Mouse (Mus musculus): ENCODE measurements around the gene Kbtbd2. TPM values are rescaled to one million over a fixed set of nuclear protein-coding genes. Genes with fewer than 3 reads are reported as not detected.

Kbtbd2 gene
- polyA plus RNA-seq, 2 experiments: 17.6 to 25.1 TPM

DNA sequence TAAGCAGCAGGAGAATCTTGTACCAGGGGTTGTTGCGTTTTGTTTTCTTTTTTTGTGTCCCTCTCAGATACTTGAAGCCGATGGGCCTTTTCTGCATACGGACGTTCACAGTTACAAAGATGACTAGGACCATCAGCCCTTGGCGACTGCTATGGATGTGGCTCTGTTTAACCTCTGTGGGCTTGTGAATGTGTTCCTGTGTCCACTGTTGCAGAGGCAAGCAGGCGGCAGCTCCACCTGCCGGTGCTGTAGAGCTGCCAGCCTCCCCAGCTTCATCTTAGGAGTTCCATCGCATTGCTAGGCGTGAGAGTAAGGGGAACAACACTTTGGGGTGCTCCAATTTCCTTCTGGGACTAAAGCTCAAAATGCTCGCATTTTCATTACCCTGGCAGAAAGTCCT lies 37.9 kb upstream of the Kbtbd2 start:
- Histone ChIP-seq H3K27me3 (ENCODE audit: control insufficient read depth, insufficient read depth, low read length) (no peaks in the 10 kb centered on the region), H3K9ac (ENCODE audit: low read depth, low read length, severe bottlenecking) (no peak overlapping the region), H3K9me3 (ENCODE audit: control insufficient read depth, low read length) (no peaks in the 10 kb centered on the region), H3K4me1 (ENCODE audit: control insufficient read depth, insufficient read depth, low read length) (peaks cover 12% of the 10 kb centered on the region; the same call in 1 of the 2 replicates), H3K27ac (replicated peaks; ENCODE audit: low read depth, low read length) (no peak overlapping the region), H3K4me3 (replicated peaks; ENCODE audit: low read length) (no peak overlapping the region), H3K4me2 (replicated peaks; ENCODE audit: low read depth, low read length, severe bottlenecking) (no peak overlapping the region), H3K36me3 (ENCODE audit: control insufficient read depth, insufficient read depth, low read length) (peaks cover 30% of the 10 kb centered on the region)
- WGBS: 85% methylated on average over 10 of the region's 10 CpGs
- no peak for TF ChIP-seq POLR2A (IDR thresholded peaks at IDR 0.05; ENCODE audit: borderline replicate concordance, extremely low read depth, insufficient read depth, insufficient read length)
- ATAC-seq (ENCODE audit: low FRiP score, low read depth) (no peak), DNase-seq (ENCODE audit: low spot score) (no peak)

DNA sequence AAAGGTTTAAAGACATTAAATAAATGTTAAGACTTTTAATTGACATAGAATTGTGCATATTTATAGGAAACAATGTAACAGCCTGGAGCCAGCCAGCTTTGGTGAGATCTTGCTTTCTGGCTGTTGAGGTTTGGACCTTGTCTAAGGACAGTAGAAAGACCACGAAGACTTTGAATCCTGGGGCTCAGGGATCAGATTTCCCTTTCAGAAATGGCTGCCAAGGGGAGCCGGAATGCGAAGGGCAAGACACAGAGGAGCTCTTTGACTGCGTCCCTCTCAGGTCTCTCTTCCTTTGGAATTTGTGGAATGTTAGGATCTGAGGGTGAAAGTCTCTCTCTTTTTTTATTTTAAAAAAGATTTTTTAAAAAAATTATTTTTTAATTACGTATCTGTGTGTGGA lies 37.2 kb upstream of the Kbtbd2 start:
- Histone ChIP-seq H3K9ac (ENCODE audit: low read depth, low read length, severe bottlenecking) (no peak overlapping the region), H3K9me3 (ENCODE audit: control insufficient read depth, low read length) (no peaks in the 10 kb centered on the region), H3K4me2 (replicated peaks; ENCODE audit: low read depth, low read length, severe bottlenecking) (no peak overlapping the region), H3K36me3 (ENCODE audit: control insufficient read depth, insufficient read depth, low read length) (peaks cover 26% of the 10 kb centered on the region), H3K4me1 (ENCODE audit: control insufficient read depth, insufficient read depth, low read length) (peaks cover 12% of the 10 kb centered on the region; the same call in 1 of the 2 replicates), H3K27ac (replicated peaks; ENCODE audit: low read depth, low read length) (no peak overlapping the region), H3K4me3 (replicated peaks; ENCODE audit: low read length) (no peak overlapping the region), H3K27me3 (ENCODE audit: control insufficient read depth, insufficient read depth, low read length) (no peaks in the 10 kb centered on the region)
- ATAC-seq (ENCODE audit: low FRiP score, low read depth) (no peak), DNase-seq (ENCODE audit: low spot score) (no peak)
- 57% methylated on average over 5 of the region's 5 CpGs for WGBS
- no peak for TF ChIP-seq POLR2A (IDR thresholded peaks at IDR 0.05; ENCODE audit: borderline replicate concordance, extremely low read depth, insufficient read depth, insufficient read length)

DNA sequence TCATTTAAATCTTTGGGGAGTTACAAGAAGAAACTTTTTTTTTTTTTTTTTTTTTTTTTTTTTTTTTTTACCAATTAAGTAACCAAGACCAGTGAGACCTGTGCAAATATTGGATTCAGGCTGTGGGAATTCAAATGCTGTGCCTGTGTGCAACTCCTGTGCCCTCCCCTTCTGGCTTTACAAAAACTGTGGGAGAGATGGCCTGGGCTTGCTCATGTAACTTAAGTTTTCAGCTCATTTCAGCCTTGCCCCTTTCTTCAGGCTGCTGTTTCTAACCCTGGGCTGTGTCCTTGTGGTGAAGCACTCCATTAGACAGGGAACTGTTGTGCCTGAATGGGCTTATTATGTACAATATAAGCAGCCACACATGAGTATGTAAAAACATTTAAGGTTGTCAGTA lies 35.2 kb upstream of the Kbtbd2 start:
- H3K27ac ChIP-seq (replicated peaks; ENCODE audit: low read depth, low read length): no peak overlapping the region
- 0 out of 2 replicates have a peak, but pooled peaks have one; percentile 2 for ATAC-seq (ENCODE audit: low FRiP score, low read depth)

DNA sequence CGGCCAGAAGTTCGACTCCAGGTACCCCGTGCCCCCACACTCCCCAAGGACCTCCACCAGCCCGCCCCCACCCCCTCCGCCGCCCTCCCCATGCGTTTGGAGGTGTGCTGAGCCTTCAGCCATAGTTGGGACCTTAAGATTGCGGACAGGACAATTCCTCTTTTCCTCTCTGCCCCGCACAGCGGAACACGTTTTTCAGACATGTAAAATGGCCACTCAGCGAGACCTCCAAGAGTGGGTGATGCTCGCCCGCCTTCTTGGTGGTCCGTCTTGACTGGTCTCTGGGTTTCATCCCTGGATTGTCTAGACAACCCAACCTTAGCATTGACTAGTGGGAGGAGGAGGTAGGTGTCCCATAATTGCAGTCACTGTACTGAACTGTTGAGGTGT lies 34.8 kb upstream of the Kbtbd2 start:
- Histone ChIP-seq H3K9me3 (ENCODE audit: control insufficient read depth, low read length) (no peaks in the 10 kb centered on the region), H3K4me2 (replicated peaks; ENCODE audit: low read depth, low read length, severe bottlenecking) (peak overlapping the region; percentile 68), H3K36me3 (ENCODE audit: control insufficient read depth, insufficient read depth, low read length) (peaks cover 15% of the 10 kb centered on the region), H3K9ac (ENCODE audit: low read depth, low read length, severe bottlenecking) (peak overlapping the region; percentile 93), H3K4me1 (ENCODE audit: control insufficient read depth, insufficient read depth, low read length) (peaks cover 12% of the 10 kb centered on the region; the same call in 1 of the 2 replicates), H3K27ac (replicated peaks; ENCODE audit: low read depth, low read length) (peak overlapping the region; percentile 88), H3K4me3 (replicated peaks; ENCODE audit: low read length) (peak overlapping the region; percentile 80), H3K27me3 (ENCODE audit: control insufficient read depth, insufficient read depth, low read length) (no peaks in the 10 kb centered on the region)
- DNase-seq (ENCODE audit: low spot score): peak; percentile 30
- no peak for TF ChIP-seq POLR2A (IDR thresholded peaks at IDR 0.05; ENCODE audit: borderline replicate concordance, extremely low read depth, insufficient read depth, insufficient read length)
- WGBS: 2% methylated on average over 15 of the region's 15 CpGs
- ATAC-seq (ENCODE audit: low FRiP score, low read depth): no peak; the same call in none of the 2 replicates

More for the DNA sequence above, 35.2 kb upstream of the Kbtbd2 start:
- no peak for TF ChIP-seq POLR2A (IDR thresholded peaks at IDR 0.05; ENCODE audit: borderline replicate concordance, extremely low read depth, insufficient read depth, insufficient read length)
- Histone ChIP-seq H3K27me3 (ENCODE audit: control insufficient read depth, insufficient read depth, low read length) (no peaks in the 10 kb centered on the region), H3K4me2 (replicated peaks; ENCODE audit: low read depth, low read length, severe bottlenecking) (peak overlapping the region; percentile 68), H3K36me3 (ENCODE audit: control insufficient read depth, insufficient read depth, low read length) (peaks cover 19% of the 10 kb centered on the region), H3K9ac (ENCODE audit: low read depth, low read length, severe bottlenecking) (peak overlapping the region; percentile 93), H3K9me3 (ENCODE audit: control insufficient read depth, low read length) (no peaks in the 10 kb centered on the region), H3K4me1 (ENCODE audit: control insufficient read depth, insufficient read depth, low read length) (peaks cover 12% of the 10 kb centered on the region; the same call in 1 of the 2 replicates), H3K4me3 (replicated peaks; ENCODE audit: low read length) (peak overlapping the region; percentile 80)
- DNase-seq (ENCODE audit: low spot score): no peak

DNA sequence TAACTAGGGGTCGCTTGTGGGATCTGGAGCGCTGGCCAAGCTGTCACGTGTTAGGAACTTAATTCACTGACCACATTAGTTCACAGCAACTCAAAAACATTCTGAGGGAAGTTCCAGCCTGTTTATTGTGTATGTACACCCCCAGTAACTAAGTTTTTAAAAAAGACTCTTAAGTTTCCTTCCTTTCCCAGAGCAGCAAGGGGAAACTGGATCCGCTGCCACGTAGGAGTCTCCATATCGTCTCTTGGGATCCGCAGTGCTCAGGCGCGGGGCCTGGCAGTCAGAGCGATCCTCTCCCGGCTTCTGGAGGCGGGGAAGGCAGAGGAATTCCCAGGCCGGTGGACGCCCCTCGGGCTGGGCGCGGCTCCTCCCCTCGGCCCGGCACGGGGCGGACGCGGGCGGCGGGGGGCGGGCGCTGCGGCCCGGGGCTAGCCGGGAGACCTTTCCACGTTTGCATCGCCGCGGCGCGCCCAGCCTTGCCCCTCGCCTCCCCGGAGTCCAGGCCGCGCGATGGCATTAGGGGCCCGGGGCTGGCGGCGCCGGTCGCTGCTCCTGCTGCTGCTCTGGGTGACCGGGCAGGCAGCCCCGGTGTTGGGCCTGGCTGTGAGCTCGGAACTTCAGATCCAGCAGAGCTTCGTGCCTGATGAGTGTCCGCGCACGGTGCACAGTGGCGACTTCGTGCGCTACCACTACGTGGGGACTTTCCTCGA lies 34.2 kb upstream of the Kbtbd2 start, which contains the start of gene Fkbp9:
TSS of gene Fkbp9 (plus strand) at position 363 of the 710 bp plus-strand sequence.
- under 1% methylated on average over 42 of the region's 58 CpGs for WGBS
- ATAC-seq (ENCODE audit: low FRiP score, low read depth): peak; percentile 94
- H3K4me3 ChIP-seq (replicated peaks; ENCODE audit: low read length): peak within 1 kb of the TSS; percentile 80

More for the DNA sequence above, 34.2 kb upstream of the Kbtbd2 start, which contains the start of gene Fkbp9:
- Histone ChIP-seq H3K27ac (replicated peaks; ENCODE audit: low read depth, low read length) (peak within 1 kb of the TSS; percentile 88), H3K36me3 (ENCODE audit: control insufficient read depth, insufficient read depth, low read length) (peaks cover 10% of the 10 kb centered on the region), H3K4me2 (replicated peaks; ENCODE audit: low read depth, low read length, severe bottlenecking) (peak within 1 kb of the TSS; percentile 68), H3K9ac (ENCODE audit: low read depth, low read length, severe bottlenecking) (peak within 1 kb of the TSS; percentile 93), H3K4me1 (ENCODE audit: control insufficient read depth, insufficient read depth, low read length) (peaks cover 12% of the 10 kb centered on the region; the same call in 1 of the 2 replicates), H3K9me3 (ENCODE audit: control insufficient read depth, low read length) (no peaks in the 10 kb centered on the region), H3K27me3 (ENCODE audit: control insufficient read depth, insufficient read depth, low read length) (no peaks in the 10 kb centered on the region)
- TF ChIP-seq POLR2A (IDR thresholded peaks at IDR 0.05; ENCODE audit: borderline replicate concordance, extremely low read depth, insufficient read depth, insufficient read length): peak; percentile 28; the same call in 1 of the 2 replicates
- DNase-seq (ENCODE audit: low spot score): peak; percentile 90

All from limb, embryonic 14.5 days (tissue).